Mouse (Mus musculus) forebrain, embryonic 16.5 days (tissue): ENCODE measurements around the gene Slc16a8. TPM values are rescaled to one million over a fixed set of nuclear protein-coding genes. Genes with fewer than 3 reads are reported as not detected.

Experiments used
- ATAC-seq: fragments of 200-750 bp; cut with Nextera tagmentation; 2 replicates; pipeline ENCODE4 v1.8.0; 2017; ENCODE audit warnings: mild to moderate bottlenecking, moderate library complexity
- H3K27ac ChIP-seq: fragments of 300-500 bp; sonication (generic); 2 replicates; pipeline ENCODE4 v1.5.1; 2014; ENCODE audit warnings: low read length, control low read depth
- H3K27me3 ChIP-seq: fragments of 300-500 bp; sonication (generic); replicated peaks from 2 replicates; pipeline ENCODE4 v1.6.1; 2014; ENCODE audit warnings: low read length; ENCODE audit not compliant: control insufficient read depth, insufficient read depth
- H3K36me3 ChIP-seq: fragments of 300-500 bp; sonication (generic); 2 replicates; pipeline ENCODE4 v1.6.1; 2014; ENCODE audit not compliant: control insufficient read depth, insufficient read depth
- H3K4me1 ChIP-seq: fragments of 300-500 bp; sonication (generic); replicated peaks from 2 replicates; pipeline ENCODE4 v1.6.1; 2014; ENCODE audit warnings: low read length; ENCODE audit not compliant: control insufficient read depth, insufficient read depth
- H3K4me2 ChIP-seq: fragments of 300-500 bp; sonication (generic); 2 replicates; pipeline ENCODE4 v1.6.1; 2014; ENCODE audit warnings: mild to moderate bottlenecking, low read length, control low read depth
- H3K4me3 ChIP-seq: fragments of 300-500 bp; sonication (generic); replicated peaks from 2 replicates; pipeline ENCODE4 v1.5.1; 2014; ENCODE audit warnings: mild to moderate bottlenecking, low read length, control low read depth
- H3K9ac ChIP-seq: fragments of 300-500 bp; sonication (generic); replicated peaks from 2 replicates; pipeline ENCODE4 v1.6.1; 2014; ENCODE audit warnings: low read depth, low read length, control low read depth
- H3K9me3 ChIP-seq: fragments of 300-500 bp; sonication (generic); 2 replicates; pipeline ENCODE4 v1.6.1; 2016; ENCODE audit warnings: low read length; ENCODE audit not compliant: control insufficient read depth
- WGBS: fragments of 180-500 bp; shearing (Covaris S2); extraction: QIAGEN DNeasy Blood & Tissue Kit; methylation state at CpG from one replicate; pipeline ENCODE4 v1.1.7; 2014; 5-methylcytosine and 5-hydroxymethylcytosine counted together
- polyA plus RNA-seq: library from polyadenylated mRNA; unstranded; fragments of >200 nt; fragmentation: Nextera tagmentation; extraction: Ambion mirVana; gene quantifications from 2 replicates; pipeline ENCODE4 v1.2.1, GENCODE M21; 2015

The Slc16a8 gene
- polyA plus RNA-seq: 0.41 and 0.62 TPM in 2 replicates

GRCm38 (mm10) chr15:79254661-79255060 lies at the start of gene Slc16a8:
TSS of gene Slc16a8 (minus strand) at chr15:79254761.
- H3K9ac ChIP-seq: no peak within 1 kb of the TSS
- no peak within 1 kb of the TSS for H3K27ac ChIP-seq
- WGBS: 15% methylated on average over 3 of the region's 3 CpGs
- no peaks in the 10 kb centered on the region for H3K36me3 ChIP-seq
- ATAC-seq: no peak
- no peak within 1 kb of the TSS for H3K4me2 ChIP-seq
- peaks cover 30% of the 10 kb centered on the region for H3K27me3 ChIP-seq
- H3K9me3 ChIP-seq: no peaks in the 10 kb centered on the region
- no peak within 1 kb of the TSS for H3K4me3 ChIP-seq
- peaks cover 10% of the 10 kb centered on the region for H3K4me1 ChIP-seq

GRCm38 (mm10) chr15:79303725-79304124 lies 49.2 kb upstream of the Slc16a8 start:
- H3K4me2 ChIP-seq: no peak overlapping the region

GRCm38 (mm10) chr15:79299563-79300155 lies 45.1 kb upstream of the Slc16a8 start:
- 89% methylated on average over 2 of the region's 2 CpGs for WGBS
- H3K4me2 ChIP-seq: no peak overlapping the region
- no peaks in the 10 kb centered on the region for H3K4me1 ChIP-seq
- H3K9ac ChIP-seq: no peak overlapping the region
- H3K36me3 ChIP-seq: no peaks in the 10 kb centered on the region
- no peak for ATAC-seq
- no peak overlapping the region for H3K27ac ChIP-seq
- H3K4me3 ChIP-seq: no peak overlapping the region
- H3K27me3 ChIP-seq: no peaks in the 10 kb centered on the region
- H3K9me3 ChIP-seq: no peaks in the 10 kb centered on the region

More at GRCm38 (mm10) chr15:79303725-79304124, 49.2 kb upstream of the Slc16a8 start:
- no peak overlapping the region for H3K9ac ChIP-seq
- H3K27me3 ChIP-seq: no peaks in the 10 kb centered on the region
- H3K36me3 ChIP-seq: no peaks in the 10 kb centered on the region
- ATAC-seq: no peak
- H3K9me3 ChIP-seq: no peaks in the 10 kb centered on the region
- H3K27ac ChIP-seq: no peak overlapping the region
- no peak overlapping the region for H3K4me3 ChIP-seq
- WGBS: 87% methylated on average over 8 of the region's 8 CpGs
- no peaks in the 10 kb centered on the region for H3K4me1 ChIP-seq

GRCm38 (mm10) chr15:79298553-79298952 lies 44.0 kb upstream of the Slc16a8 start:
- WGBS: 86% methylated on average over 6 of the region's 6 CpGs
- Histone ChIP-seq H3K36me3 (no peaks in the 10 kb centered on the region), H3K27ac (no peak overlapping the region), H3K4me3 (no peak overlapping the region), H3K9ac (no peak overlapping the region), H3K9me3 (no peaks in the 10 kb centered on the region), H3K27me3 (no peaks in the 10 kb centered on the region), H3K4me1 (no peaks in the 10 kb centered on the region), H3K4me2 (no peak overlapping the region)
- no peak for ATAC-seq

- no peaks in the 10 kb centered on the region for H3K9me3 ChIP-seq
- H3K4me3 ChIP-seq: no peak overlapping the region
- no peak for ATAC-seq
- H3K36me3 ChIP-seq: no peaks in the 10 kb centered on the region
- H3K9ac ChIP-seq: no peak overlapping the region
- no peaks in the 10 kb centered on the region for H3K27me3 ChIP-seq
- no peak overlapping the region for H3K27ac ChIP-seq
- H3K4me1 ChIP-seq: no peaks in the 10 kb centered on the region
- WGBS: 89% methylated on average over 9 of the region's 9 CpGs
- no peak overlapping the region for H3K4me2 ChIP-seq
Measured at GRCm38 (mm10) chr15:79292779-79293178, 38.2 kb upstream of the Slc16a8 start.

- Histone ChIP-seq H3K9ac (no peak overlapping the region), H3K4me2 (no peak overlapping the region), H3K27me3 (no peaks in the 10 kb centered on the region), H3K4me1 (no peaks in the 10 kb centered on the region), H3K9me3 (no peaks in the 10 kb centered on the region), H3K4me3 (no peak overlapping the region), H3K36me3 (no peaks in the 10 kb centered on the region), H3K27ac (no peak overlapping the region)
- WGBS: 77% methylated on average over 3 of the region's 3 CpGs
- no peak for ATAC-seq
Measured at GRCm38 (mm10) chr15:79290340-79290739, 35.8 kb upstream of the Slc16a8 start.

- ATAC-seq: no peak
Measured at GRCm38 (mm10) chr15:79289441-79289840, 34.9 kb upstream of the Slc16a8 start.

GRCm38 (mm10) chr15:79288387-79288786 lies 33.8 kb upstream of the Slc16a8 start:
- Histone ChIP-seq H3K9me3 (no peaks in the 10 kb centered on the region), H3K4me2 (no peak overlapping the region), H3K27ac (no peak overlapping the region), H3K4me3 (no peak overlapping the region), H3K4me1 (no peaks in the 10 kb centered on the region), H3K27me3 (no peaks in the 10 kb centered on the region), H3K36me3 (no peaks in the 10 kb centered on the region), H3K9ac (no peak overlapping the region)
- ATAC-seq: no peak
- 85% methylated on average over 3 of the region's 3 CpGs for WGBS

More at GRCm38 (mm10) chr15:79289441-79289840, 34.9 kb upstream of the Slc16a8 start:
- no peak overlapping the region for H3K4me3 ChIP-seq
- no peak overlapping the region for H3K4me2 ChIP-seq
- no peaks in the 10 kb centered on the region for H3K36me3 ChIP-seq
- H3K27ac ChIP-seq: no peak overlapping the region
- WGBS: 92% methylated on average over 12 of the region's 12 CpGs
- H3K27me3 ChIP-seq: no peaks in the 10 kb centered on the region
- H3K9me3 ChIP-seq: no peaks in the 10 kb centered on the region
- H3K9ac ChIP-seq: no peak overlapping the region
- H3K4me1 ChIP-seq: no peaks in the 10 kb centered on the region

- no peak for ATAC-seq
- no peak overlapping the region for H3K9ac ChIP-seq
- WGBS: 92% methylated on average over 7 of the region's 7 CpGs
Measured at GRCm38 (mm10) chr15:79287091-79287490, 32.5 kb upstream of the Slc16a8 start.

GRCm38 (mm10) chr15:79286141-79286540 lies 31.6 kb upstream of the Slc16a8 start:
- Histone ChIP-seq H3K4me1 (no peaks in the 10 kb centered on the region), H3K9ac (no peak overlapping the region), H3K9me3 (no peaks in the 10 kb centered on the region), H3K4me2 (no peak overlapping the region), H3K27me3 (no peaks in the 10 kb centered on the region), H3K27ac (no peak overlapping the region), H3K36me3 (no peaks in the 10 kb centered on the region), H3K4me3 (no peak overlapping the region)
- ATAC-seq: no peak
- 88% methylated on average over 7 of the region's 7 CpGs for WGBS

More at GRCm38 (mm10) chr15:79287091-79287490, 32.5 kb upstream of the Slc16a8 start:
- Histone ChIP-seq H3K4me1 (no peaks in the 10 kb centered on the region), H3K27ac (no peak overlapping the region), H3K4me3 (no peak overlapping the region), H3K4me2 (no peak overlapping the region), H3K9me3 (no peaks in the 10 kb centered on the region), H3K27me3 (no peaks in the 10 kb centered on the region), H3K36me3 (no peaks in the 10 kb centered on the region)
